Mouse (Mus musculus) right cerebral cortex, adult 18-20 months (tissue): ENCODE measurements around the gene B3gat3.

Source experiments
- DNase-seq: peaks from one replicate; pipeline ENCODE4 v3.0.0; 2022; ENCODE audit warnings: mixed read lengths

The B3gat3 gene

GRCm38 (mm10) chr19:8898576-8898975, 21.6 kb upstream of the B3gat3 start:
- DNase-seq = no peak

DNA sequence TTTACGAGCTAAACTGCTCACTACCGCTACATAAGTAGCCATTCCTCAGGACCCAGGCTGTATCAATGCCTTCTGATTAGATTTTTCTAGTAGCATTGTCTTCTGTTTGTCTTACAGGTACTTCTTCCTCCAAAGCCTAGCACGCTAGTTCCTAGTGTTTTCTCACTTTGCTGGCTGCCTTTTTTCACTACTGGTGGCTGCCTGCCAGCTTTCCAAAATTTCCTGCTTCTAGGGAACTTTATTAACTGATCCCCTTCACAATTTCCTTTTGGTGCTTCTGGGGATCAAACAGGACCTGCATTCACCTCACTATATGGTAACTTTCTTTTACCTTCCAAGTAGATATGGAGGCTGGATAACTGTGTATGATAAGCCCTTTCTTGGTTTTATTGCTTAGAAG, 21.1 kb upstream of the B3gat3 start:
- DNase-seq = no peak

- no peak for DNase-seq
Observed at GRCm38 (mm10) chr19:8903412-8903811, 16.8 kb upstream of the B3gat3 start.

GRCm38 (mm10) chr19:8908531-8908930, 11.6 kb upstream of the B3gat3 start:
- no peak for DNase-seq

DNA sequence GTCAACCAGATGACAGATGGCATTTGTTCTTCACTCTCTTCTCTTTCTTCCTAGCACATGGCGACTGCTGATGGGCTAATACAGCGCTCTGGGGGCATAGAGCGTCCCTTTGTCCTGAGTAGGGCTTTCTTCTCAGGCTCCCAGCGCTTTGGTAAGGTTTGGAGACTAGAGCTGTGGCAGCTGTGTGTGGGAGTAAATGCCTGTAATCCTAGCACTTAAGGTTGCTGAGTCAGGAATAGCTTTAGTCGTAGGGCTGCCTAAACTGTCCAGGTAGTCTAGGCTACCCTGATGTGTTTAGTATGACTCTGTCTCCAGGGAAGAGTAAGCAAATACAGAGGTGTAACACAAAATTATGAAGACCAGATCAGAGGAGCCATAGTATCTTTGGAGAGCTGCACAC, 8.4 kb upstream of the B3gat3 start:
- peak; percentile 60 for DNase-seq

DNA sequence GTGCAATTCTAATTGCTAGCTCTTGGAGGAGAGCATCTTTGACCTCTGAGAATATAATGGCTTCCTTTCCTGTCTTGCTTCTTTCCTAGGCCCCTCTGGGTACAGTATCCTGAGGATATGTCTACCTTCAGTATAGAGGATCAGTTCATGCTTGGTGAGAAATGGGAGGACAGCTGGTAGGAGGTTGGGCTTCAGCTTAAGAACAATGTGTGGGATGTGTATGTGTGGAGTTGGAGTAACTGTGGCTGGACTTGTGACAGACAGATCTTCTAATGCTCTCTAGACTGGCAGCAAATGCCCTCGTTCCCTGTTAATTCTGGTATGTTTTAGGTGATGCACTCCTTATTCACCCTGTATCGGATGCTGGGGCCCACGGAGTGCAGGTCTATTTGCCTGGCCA, 6.0 kb upstream of the B3gat3 start:
- DNase-seq = peak; percentile 57

DNA sequence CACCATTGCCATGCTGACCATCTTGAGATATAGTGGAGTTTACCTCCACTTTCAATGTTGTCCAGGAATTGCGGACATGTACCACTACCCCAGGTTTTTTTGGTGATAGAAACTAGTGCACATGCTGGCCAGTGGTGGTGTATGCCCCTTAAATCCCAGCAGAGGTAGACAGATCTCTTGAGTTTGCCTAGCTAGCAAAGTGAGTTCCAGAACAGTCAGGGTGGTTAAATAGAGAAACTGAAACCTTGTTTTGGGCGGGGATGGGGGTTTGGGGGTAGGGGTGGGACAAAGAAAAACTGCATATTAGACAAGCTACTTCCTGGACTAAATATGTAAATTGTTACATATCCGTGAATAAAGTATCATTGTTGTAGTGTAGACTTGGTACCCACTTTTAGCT, 1.2 kb upstream of the B3gat3 start:
- DNase-seq = no peak

- no peak for DNase-seq
Observed at GRCm38 (mm10) chr19:8919684-8920072, 496 bp upstream of the B3gat3 start.

GRCm38 (mm10) chr19:8920836-8921291, 690 bp downstream of the B3gat3 start:
- DNase-seq = no peak

- DNase-seq = no peak
Observed at GRCm38 (mm10) chr19:8921741-8922140, 1.6 kb downstream of the B3gat3 start.

DNA sequence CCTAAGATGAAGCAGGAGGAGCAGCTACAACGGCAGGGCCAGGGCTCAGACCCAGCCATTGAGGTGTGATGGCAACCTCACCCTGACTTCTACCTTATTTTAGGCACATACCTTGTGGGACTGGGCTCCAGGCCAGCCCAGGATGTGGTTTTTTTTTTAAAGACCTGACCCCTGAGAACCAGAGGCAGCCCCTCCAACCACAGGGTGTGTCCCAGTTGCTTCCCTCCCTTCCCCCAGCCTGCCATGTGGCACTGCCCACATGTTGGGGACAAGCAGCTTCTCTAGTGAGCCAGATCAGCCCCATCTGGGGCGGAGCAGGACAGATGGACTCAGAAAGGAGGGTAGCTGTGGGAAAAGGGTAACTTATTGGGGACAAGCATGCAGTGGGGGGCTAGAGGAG, 6.6 kb downstream of the B3gat3 start:
- peak; percentile 25 for DNase-seq

DNA sequence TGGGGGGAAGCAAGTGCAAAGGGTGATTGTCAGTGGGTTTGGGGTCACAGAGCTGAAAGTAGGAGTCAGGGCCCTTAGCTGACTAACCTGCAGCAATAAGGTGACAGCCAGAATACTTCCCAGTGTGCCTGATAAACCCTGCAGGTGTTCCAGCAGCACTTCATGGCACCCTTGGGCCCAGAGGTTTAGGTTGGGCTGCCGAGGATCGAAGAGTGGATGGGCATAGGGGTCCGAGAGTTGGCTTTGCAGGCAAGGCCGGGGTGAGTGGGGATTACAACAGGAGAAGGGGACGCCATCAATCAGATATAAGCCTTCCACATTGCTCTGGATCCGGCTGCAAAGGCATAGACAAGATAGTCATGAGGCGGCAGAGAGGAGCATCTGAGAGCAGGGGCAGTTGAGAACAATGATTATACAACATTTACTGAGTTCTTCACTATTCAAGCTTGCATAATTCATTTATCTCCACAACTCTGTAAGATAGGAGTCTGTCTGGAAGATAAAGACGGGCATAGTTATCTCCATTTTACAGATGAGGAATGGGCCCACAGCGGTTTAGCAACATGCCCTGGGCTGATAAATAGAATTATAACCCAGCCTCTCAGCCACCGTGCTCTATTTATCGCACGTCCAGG, 7.8 kb downstream of the B3gat3 start:
- DNase-seq = no peak

DNA sequence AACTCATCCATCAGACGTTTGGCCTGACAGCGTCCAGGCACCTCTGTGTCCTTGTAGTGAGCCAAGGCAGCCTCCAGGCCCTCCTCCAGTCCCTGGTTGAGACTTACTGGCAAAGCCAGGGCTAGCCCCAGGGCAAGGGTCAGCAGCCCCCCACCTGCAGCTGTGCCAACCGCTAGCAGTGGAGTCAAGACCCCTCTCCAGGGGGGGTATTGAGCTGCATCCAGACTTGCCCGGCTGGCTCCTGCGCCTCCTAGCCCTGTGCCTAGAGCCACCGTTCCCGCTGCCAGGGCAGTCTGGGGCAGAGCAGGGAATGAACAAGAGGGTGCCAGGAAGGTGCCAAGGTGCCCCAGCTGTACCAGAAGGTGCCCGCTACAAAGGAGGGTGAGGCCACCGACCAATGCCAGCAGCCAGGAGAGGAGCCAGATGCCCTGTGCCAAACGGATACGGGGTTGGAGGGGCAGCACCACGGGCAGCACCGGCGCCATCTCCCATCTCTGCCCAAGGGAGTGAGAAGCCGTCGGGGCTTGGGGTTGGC, 8.6 kb downstream of the B3gat3 start:
- no peak for DNase-seq

DNA sequence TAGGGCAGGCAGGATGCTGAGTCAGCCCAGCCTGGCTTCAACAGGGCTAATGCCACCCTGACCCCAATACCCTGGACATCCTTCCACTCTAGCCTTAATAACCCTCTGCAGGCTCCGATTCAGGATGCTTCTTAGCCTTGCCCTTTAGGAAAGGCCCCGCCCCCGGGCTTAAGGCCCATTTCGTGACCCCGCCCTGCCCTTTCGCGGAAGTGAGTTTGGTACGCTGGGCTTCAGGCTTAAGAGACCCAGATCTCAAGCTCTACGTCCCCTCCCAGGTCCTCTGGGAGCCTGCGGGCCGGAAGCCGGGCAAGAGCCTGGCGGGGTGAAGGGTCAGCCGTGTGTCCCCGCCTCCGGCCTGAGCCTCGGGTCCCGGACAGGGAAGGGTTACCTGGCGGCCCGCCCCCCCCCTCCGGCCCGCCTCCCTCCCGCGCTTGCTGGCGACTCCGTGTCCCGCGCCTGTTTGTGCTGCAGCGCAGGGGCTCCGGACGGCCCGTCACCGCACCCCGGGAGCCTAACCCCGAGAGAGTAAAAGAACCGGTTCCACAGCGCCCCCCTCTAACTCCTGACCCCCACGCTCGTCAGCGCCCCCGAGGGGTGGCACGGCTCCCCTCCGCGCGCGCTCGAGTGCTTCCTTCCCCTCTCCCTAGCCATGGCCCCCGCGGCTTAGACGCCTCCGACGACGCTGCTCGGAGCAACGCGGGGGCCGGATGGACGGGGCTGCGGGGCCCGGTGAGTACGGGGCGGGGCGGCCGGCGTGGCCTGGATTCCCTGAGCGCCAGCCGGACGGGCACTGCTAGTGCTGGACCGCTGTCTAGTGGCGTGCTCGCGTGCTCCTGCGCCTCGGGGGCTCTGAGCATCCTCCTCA, 9.3 kb downstream of the B3gat3 start, which contains the start of the genes Rom1 and Eml3:
TSS of gene Rom1 (minus strand) at position 133 of the 865 bp plus-strand sequence.
TSS of gene Eml3 (plus strand) at position 329 of the 865 bp plus-strand sequence.
- no peak for DNase-seq

GRCm38 (mm10) chr19:8930117-8930516, 9.9 kb downstream of the B3gat3 start:
- no peak for DNase-seq

DNA sequence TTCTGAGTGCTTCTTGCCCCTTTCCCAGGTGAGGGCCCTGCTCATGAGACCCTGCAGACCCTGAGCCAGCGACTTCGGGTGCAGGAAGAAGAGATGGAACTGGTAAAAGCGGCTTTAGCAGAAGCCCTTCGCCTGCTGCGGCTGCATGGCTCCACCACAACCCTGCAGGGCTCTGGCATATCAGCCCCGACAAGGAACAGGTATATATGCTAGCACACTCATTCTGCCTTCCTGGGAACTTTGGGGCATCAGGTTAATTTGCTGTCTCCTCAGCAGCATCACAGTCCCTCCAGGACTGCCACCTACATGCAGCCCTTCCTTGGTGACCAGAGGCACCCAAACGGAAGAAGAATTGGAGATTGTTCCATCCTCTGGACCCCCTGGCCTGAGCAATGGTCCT, 10.6 kb downstream of the B3gat3 start:
- no peak for DNase-seq

DNA sequence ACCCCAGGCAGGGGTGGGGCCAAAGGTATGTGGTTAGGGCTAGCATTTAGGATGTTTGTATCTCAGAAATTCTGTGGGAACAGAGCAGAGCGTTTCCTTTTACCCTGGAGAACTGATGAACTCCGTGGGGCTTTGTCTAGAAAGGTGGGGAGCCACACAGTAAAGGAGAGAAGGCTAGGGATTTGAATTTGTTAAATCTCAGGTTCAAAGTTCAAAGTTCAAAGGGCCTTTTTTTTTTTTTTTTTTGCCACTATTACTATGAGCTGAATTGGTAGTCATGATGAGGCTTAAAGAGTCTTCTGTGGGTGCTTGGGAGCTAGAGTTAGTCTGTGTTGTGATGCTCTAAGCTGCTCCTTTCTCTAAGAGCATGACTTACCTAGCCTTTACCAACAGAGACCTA, 16.6 kb downstream of the B3gat3 start:
- DNase-seq = no peak

DNA sequence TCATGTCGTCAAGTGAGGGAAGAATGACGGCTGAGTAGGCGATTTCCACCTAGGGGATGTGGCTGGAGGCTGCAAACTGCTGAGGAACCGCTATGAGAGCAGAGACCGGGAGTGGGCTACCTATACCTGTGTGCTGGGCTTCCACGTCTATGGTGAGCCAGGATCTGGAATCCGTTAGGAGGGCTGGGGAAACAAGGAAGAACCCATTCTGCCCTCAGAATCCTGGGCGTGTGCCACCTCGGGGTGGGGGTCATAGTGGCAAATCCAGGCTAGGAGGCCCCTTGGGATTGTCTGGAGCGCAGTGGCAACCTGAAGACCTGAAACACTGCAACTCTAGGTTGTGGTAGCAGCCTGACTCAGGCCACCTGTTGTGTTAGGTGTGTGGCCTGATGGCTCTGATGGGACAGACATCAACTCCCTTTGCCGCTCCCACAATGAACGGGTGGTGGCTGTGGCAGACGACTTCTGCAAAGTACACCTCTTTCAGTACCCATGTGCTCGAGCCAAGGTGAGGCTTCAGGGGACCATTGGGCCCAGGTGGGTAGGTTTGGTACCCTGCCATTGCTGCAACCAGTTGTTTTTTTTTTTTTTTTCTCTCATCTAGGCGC, 20.5 kb downstream of the B3gat3 start:
- DNase-seq = no peak

GRCm38 (mm10) chr19:8941136-8941514, 21.0 kb downstream of the B3gat3 start:
- DNase-seq = no peak

GRCm38 (mm10) chr19:8941515-8942217, 21.5 kb downstream of the B3gat3 start, which contains the start of gene Mta2:
Gene Mta2, plus strand, starts transcription at chr19:8941875.
- DNase-seq = peak; percentile 94

DNA sequence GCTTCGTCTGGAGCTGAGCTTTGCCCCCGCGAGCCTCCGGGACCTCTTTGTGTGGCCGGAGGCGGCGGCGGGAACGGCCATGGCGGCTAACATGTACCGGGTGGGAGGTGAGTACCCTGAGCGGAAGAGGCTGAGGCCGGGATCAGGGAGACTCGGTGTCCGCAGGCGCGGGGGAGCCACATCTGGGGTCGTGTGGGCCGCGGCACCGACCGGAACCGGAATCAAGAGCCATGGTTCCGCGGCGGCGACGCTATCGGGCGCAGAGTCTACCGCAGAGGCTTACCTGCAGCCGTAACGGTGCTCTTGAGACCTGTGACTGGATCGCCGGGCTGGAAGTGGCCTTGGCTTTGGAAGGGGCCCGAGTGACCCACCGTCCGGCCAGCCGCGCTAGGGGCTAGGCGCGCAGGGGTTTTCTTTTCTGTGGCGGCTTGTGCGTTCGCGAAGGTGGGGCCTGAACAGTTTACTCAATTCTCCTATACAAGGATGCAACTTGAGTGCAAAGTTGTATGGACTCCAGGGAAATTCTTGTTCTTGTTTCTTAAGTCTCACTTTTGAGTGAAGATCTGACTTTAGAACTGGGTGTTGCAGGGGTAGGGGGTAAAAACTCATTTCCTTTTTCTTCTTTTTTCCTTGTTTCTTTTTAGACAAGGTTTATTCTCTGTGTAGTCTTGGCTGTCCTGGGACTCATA, 22.2 kb downstream of the B3gat3 start:
- peak; percentile 51 for DNase-seq

GRCm38 (mm10) chr19:8943047-8943446, 22.9 kb downstream of the B3gat3 start:
- no peak for DNase-seq
